Mouse (Mus musculus) liver, embryonic 12.5 days (tissue): Measurements from ENCODE around the gene Dab2. TPM values are rescaled to one million over a fixed set of nuclear protein-coding genes. Genes with fewer than 3 reads are reported as not detected.

Experiments used
- ATAC-seq: fragments of 200-750 bp; cut with Nextera tagmentation; 2 replicates; pipeline ENCODE4 v1.8.0; 2017; ENCODE audit warnings: moderate number of reproducible peaks, mild to moderate bottlenecking, moderate library complexity
- H3K27ac ChIP-seq: fragments of 300-500 bp; sonication (generic); 2 replicates; pipeline ENCODE4 v1.5.1; 2016; ENCODE audit warnings: mild to moderate bottlenecking
- H3K27me3 ChIP-seq: fragments of 300-500 bp; sonication (generic); replicated peaks from 2 replicates; pipeline ENCODE4 v1.6.1; 2016; ENCODE audit warnings: mild to moderate bottlenecking, moderate library complexity
- H3K36me3 ChIP-seq: fragments of 300-500 bp; sonication (generic); 2 replicates; pipeline ENCODE4 v1.6.1; 2016; ENCODE audit warnings: mild to moderate bottlenecking, moderate library complexity
- H3K4me1 ChIP-seq: fragments of 300-500 bp; sonication (generic); 2 replicates; pipeline ENCODE4 v1.6.1; 2016
- H3K4me2 ChIP-seq: fragments of 300-500 bp; sonication (generic); 2 replicates; pipeline ENCODE4 v1.6.1; 2016; ENCODE audit warnings: mild to moderate bottlenecking, moderate library complexity
- H3K4me3 ChIP-seq: fragments of 300-500 bp; sonication (generic); 2 replicates; pipeline ENCODE4 v1.5.1; 2016; ENCODE audit warnings: mild to moderate bottlenecking, moderate library complexity
- H3K9ac ChIP-seq: fragments of 300-500 bp; sonication (generic); 2 replicates; pipeline ENCODE4 v1.6.1; 2016; ENCODE audit warnings: mild to moderate bottlenecking, moderate library complexity
- H3K9me3 ChIP-seq: fragments of 300-500 bp; sonication (generic); replicated peaks from 2 replicates; pipeline ENCODE4 v1.6.1; 2016; ENCODE audit warnings: mild to moderate bottlenecking, moderate library complexity
- WGBS: fragments of 180-500 bp; shearing (Covaris S2); methylation state at CpG from one replicate; pipeline ENCODE4 v1.1.7; 2016; ENCODE audit not compliant: insufficient replicate concordance; 5-methylcytosine and 5-hydroxymethylcytosine counted together
- polyA plus RNA-seq: library from polyadenylated mRNA; unstranded; fragments of >200 nt; fragmentation: Nextera tagmentation; extraction: Ambion mirVana; gene quantifications from 2 replicates; pipeline ENCODE4 v1.2.1, GENCODE M21; 2016

The Dab2 gene
- polyA plus RNA-seq, 1 experiment from 2014 or later, result 17.1 TPM

DNA sequence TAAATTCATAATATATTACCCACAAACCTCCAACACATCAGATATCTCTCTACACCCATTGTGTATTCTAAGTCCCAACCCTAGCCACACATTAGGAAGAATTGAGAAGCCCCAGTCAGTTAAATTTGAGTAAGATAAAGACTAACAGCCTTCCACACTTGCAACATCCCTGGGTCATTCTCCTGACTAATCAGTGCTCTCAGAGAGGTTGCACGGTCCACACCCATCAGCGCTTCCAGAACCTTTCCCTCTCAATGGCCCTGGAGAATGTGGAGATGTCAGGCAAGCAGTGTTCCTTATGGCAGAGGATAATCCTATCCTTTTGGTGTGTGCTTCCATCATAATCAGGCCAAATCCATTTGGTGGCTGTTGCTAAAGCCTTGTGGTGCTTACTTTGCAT, 144.9 kb downstream of the Dab2 start:
- Histone ChIP-seq H3K27ac (no peak overlapping the region), H3K27me3 (no peaks in the 10 kb centered on the region), H3K9ac (no peak overlapping the region), H3K4me2 (no peak overlapping the region), H3K36me3 (no peaks in the 10 kb centered on the region), H3K4me3 (no peak overlapping the region), H3K9me3 (no peaks in the 10 kb centered on the region), H3K4me1 (no peaks in the 10 kb centered on the region)
- 59% methylated on average over 2 of the region's 2 CpGs for WGBS
- no peak for ATAC-seq

DNA sequence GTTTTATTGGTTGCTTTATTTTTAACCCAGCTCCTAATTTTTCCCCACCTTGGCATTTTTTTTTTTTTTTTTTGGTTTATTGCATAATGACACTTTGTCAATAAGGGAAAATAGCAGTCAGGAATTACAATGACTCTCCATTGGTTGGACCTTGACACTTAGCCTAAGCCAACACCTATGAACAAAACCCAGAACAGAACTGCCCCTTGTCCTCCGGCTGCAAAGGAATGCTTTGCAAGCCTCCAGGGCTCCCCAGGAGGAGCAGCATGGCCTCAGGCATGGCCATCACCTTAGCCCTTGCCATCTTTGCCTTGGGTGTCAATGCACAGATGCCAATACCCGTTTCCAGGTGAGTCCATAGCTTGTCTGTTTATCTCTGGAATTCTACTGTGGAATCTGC, 145.5 kb downstream of the Dab2 start, which contains the start of gene C9:
TSS of gene C9 (plus strand) at position 193 of the 400 bp plus-strand sequence.
- 50% methylated on average over 2 of the region's 2 CpGs for WGBS

DNA sequence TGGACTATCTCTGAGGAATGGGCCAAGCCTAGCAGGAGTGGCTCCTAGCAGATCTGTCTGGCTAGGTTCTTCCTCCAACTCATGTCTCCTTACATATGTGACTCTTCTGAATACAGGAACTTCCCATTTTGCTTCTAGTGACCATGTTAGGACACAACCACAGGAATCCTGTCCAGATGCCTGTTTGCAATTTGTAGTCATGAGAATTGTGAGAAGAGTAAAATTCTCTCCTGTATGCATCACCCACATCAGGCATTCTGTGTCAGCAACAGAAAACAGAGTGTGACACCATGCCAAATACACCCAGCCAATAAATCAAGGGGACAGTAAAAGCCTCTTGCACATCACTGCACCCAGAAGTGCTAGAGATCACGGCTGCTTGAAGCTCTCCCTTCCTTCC, 146.6 kb downstream of the Dab2 start:
- Histone ChIP-seq H3K9me3 (no peaks in the 10 kb centered on the region), H3K36me3 (no peaks in the 10 kb centered on the region), H3K4me3 (no peak overlapping the region), H3K9ac (no peak overlapping the region), H3K27ac (no peak overlapping the region), H3K4me1 (no peaks in the 10 kb centered on the region), H3K27me3 (no peaks in the 10 kb centered on the region), H3K4me2 (no peak overlapping the region)
- 43% methylated on average over 1 of the region's 1 CpGs for WGBS
- no peak for ATAC-seq

More for the DNA sequence above, 145.5 kb downstream of the Dab2 start, which contains the start of gene C9:
- Histone ChIP-seq H3K4me3 (no peak within 1 kb of the TSS), H3K27ac (no peak within 1 kb of the TSS), H3K4me2 (no peak within 1 kb of the TSS), H3K9ac (no peak within 1 kb of the TSS), H3K4me1 (no peaks in the 10 kb centered on the region), H3K36me3 (no peaks in the 10 kb centered on the region), H3K9me3 (no peaks in the 10 kb centered on the region), H3K27me3 (no peaks in the 10 kb centered on the region)
- no peak for ATAC-seq

DNA sequence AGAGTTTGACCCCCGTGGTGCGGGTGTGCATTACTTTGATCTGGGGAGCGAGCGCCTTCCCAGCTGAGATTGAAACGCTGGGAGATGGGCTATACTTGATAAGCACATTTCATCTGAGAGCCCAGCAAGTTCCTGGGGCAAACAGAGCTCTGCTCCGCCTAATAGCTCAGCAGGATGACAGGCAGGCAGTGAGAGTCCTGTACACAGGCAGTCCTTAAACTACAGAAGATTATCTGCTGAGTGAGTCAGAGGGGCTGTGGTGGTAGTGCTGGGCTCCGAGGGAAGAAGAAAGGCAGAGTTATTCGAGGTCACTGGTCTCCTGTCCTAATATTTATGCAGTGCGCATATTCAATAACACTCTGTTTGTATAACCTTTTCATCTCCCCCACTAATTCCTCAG, 149.3 kb downstream of the Dab2 start:
- no peak overlapping the region for H3K27ac ChIP-seq
- H3K9ac ChIP-seq, result no peak overlapping the region

GRCm38 (mm10) chr15:6454461-6454860, 154.9 kb downstream of the Dab2 start:
- no peak for ATAC-seq
- H3K27ac ChIP-seq, result no peak overlapping the region
- WGBS, result 60% methylated on average over 2 of the region's 2 CpGs
- H3K27me3 ChIP-seq, result no peaks in the 10 kb centered on the region
- H3K36me3 ChIP-seq, result no peaks in the 10 kb centered on the region
- no peak overlapping the region for H3K4me2 ChIP-seq
- H3K9ac ChIP-seq, result no peak overlapping the region
- no peak overlapping the region for H3K4me3 ChIP-seq
- no peaks in the 10 kb centered on the region for H3K4me1 ChIP-seq
- no peaks in the 10 kb centered on the region for H3K9me3 ChIP-seq

More for the DNA sequence above, 149.3 kb downstream of the Dab2 start:
- no peaks in the 10 kb centered on the region for H3K36me3 ChIP-seq
- H3K27me3 ChIP-seq, result no peaks in the 10 kb centered on the region
- H3K4me1 ChIP-seq, result no peaks in the 10 kb centered on the region
- no peak overlapping the region for H3K4me2 ChIP-seq
- no peak overlapping the region for H3K4me3 ChIP-seq
- ATAC-seq, result no peak
- no peaks in the 10 kb centered on the region for H3K9me3 ChIP-seq
- WGBS, result 45% methylated on average over 9 of the region's 9 CpGs

DNA sequence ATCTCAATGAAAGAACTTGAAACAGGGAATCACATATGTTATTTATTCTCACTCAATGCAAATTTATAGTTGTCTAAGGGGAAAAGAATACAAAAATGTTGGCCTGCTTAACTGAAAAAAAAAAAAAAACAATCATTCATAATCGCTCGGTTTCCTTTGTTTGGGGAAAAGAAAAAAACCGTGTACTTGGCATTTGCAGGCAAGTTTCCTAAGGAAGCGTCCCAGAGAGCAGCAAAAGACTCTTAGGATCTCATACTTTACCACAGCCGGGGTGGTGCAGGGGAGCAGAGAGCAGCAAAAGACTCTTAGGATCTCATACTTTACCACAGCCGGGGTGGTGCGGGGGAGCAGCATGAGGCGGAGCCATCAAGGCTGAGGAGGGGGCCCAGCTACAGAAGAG, 161.8 kb downstream of the Dab2 start:
- 68% methylated on average over 8 of the region's 8 CpGs for WGBS
- Histone ChIP-seq H3K9me3 (no peaks in the 10 kb centered on the region), H3K4me1 (no peaks in the 10 kb centered on the region), H3K4me2 (no peak overlapping the region), H3K27me3 (no peaks in the 10 kb centered on the region), H3K36me3 (no peaks in the 10 kb centered on the region), H3K27ac (no peak overlapping the region), H3K9ac (no peak overlapping the region), H3K4me3 (no peak overlapping the region)
- ATAC-seq, result no peak

DNA sequence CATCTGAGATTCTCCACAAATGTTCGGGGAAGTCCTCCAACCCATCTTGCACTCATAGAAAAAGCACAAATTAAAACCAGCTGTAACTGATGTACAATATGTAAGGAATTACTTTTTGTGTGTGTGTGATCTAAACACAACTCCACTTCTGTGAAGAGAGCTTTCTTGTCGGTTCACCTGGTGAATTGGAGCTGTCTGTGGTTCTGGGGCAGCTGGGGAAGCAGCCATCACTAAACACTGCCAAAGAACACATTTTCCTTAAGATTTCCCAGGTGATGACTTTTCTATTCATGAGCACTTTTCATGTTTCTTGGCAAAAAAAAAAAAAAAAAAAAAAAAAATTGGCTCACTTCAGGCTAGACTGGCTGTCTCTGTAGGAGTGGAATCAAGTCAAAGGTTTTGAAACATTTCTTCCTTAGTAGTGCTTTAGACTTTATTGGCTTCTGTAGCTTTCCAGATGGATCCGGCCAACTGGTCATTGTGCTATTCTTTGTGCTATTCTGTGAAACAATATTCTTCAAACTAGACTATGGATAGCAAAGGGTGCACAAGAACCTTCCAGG, 163.9 kb downstream of the Dab2 start:
- Histone ChIP-seq H3K27me3 (no peaks in the 10 kb centered on the region), H3K9me3 (no peaks in the 10 kb centered on the region), H3K4me3 (no peak overlapping the region), H3K27ac (no peak overlapping the region), H3K9ac (no peak overlapping the region), H3K36me3 (no peaks in the 10 kb centered on the region), H3K4me2 (no peak overlapping the region), H3K4me1 (no peaks in the 10 kb centered on the region)
- WGBS, result 73% methylated on average over 3 of the region's 3 CpGs
- ATAC-seq, result no peak

DNA sequence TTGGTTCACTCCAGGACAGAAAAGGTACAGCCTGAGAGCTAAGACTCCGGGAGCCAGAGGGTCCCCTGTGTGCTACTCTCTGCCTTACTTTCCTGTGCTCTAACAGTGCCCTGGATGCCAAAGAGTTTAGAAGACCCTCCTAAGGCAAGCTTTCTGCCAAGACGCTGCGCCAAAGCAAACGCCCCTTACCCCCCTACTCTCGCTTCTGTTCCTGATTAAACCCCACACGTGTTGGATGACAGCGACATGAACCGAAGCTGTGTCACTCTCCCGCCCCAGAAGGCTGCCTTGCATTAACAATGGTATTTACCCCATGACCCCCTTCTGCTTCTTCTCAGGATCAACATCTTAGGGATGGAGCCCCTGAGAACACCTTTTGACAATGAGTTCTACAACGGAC, 167.4 kb downstream of the Dab2 start:
- Histone ChIP-seq H3K9me3 (no peaks in the 10 kb centered on the region), H3K27me3 (no peaks in the 10 kb centered on the region), H3K9ac (no peak overlapping the region), H3K4me1 (no peaks in the 10 kb centered on the region), H3K4me2 (no peak overlapping the region), H3K36me3 (no peaks in the 10 kb centered on the region), H3K27ac (no peak overlapping the region), H3K4me3 (no peak overlapping the region)
- no peak for ATAC-seq
- 72% methylated on average over 10 of the region's 10 CpGs for WGBS

DNA sequence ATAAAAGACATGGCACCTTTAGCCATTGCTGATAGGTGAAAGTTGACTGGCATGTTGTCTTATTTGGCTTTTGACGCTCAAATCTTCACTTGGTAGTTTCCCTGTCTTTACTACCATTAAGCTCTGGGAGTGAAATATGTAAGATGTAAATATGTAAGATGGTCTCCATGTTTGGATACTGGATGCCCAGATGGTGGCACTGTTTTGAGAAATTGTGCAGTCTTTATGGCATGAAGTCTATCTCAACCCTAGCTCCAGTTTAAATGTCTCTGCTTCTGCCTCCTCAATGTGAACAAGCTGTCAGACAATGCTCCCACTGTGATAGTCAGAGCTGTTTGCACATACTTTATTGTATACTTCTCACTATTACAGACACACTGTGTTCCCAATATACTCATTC, 169.3 kb downstream of the Dab2 start:
- Histone ChIP-seq H3K27me3 (no peaks in the 10 kb centered on the region), H3K9me3 (no peaks in the 10 kb centered on the region), H3K36me3 (no peaks in the 10 kb centered on the region), H3K4me3 (no peak overlapping the region), H3K9ac (no peak overlapping the region), H3K4me1 (no peaks in the 10 kb centered on the region), H3K27ac (no peak overlapping the region), H3K4me2 (no peak overlapping the region)
- 76% methylated on average over 1 of the region's 1 CpGs for WGBS
- no peak for ATAC-seq

GRCm38 (mm10) chr15:6469384-6469783, 169.8 kb downstream of the Dab2 start:
- Histone ChIP-seq H3K9ac (no peak overlapping the region), H3K4me2 (no peak overlapping the region), H3K4me1 (no peaks in the 10 kb centered on the region), H3K9me3 (no peaks in the 10 kb centered on the region), H3K36me3 (no peaks in the 10 kb centered on the region), H3K27ac (no peak overlapping the region), H3K27me3 (no peaks in the 10 kb centered on the region), H3K4me3 (no peak overlapping the region)
- 62% methylated on average over 3 of the region's 3 CpGs for whole genome bisulfite sequencing
- ATAC-seq, result no peak

DNA sequence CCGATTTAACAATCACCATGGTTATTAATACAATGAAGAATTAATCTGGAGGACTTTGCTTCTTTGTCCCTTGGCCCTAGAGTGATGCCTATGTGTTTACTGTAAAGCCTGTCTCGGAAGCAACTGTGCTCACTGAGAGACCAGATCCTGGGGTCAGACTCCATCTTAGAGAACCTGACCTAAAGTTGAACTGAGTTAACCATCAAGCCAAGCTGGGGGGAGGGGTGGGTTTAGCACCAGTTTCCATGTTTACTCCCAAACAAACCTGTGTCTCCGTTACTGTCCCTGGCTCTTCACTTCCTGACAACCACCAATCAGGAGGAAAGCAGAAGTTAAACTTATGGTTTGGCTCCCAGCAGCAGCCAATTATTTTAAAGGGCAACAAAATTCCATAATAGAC, 184.0 kb downstream of the Dab2 start:
- H3K4me2 ChIP-seq, result no peak overlapping the region
- H3K36me3 ChIP-seq, result no peaks in the 10 kb centered on the region
- H3K27ac ChIP-seq, result no peak overlapping the region
- H3K27me3 ChIP-seq, result no peaks in the 10 kb centered on the region
- no peaks in the 10 kb centered on the region for H3K9me3 ChIP-seq
- H3K9ac ChIP-seq, result no peak overlapping the region
- no peak overlapping the region for H3K4me3 ChIP-seq
- no peaks in the 10 kb centered on the region for H3K4me1 ChIP-seq
- 59% methylated on average over 3 of the region's 3 CpGs for WGBS
- no peak for ATAC-seq
